In the genomic region with DNA sequence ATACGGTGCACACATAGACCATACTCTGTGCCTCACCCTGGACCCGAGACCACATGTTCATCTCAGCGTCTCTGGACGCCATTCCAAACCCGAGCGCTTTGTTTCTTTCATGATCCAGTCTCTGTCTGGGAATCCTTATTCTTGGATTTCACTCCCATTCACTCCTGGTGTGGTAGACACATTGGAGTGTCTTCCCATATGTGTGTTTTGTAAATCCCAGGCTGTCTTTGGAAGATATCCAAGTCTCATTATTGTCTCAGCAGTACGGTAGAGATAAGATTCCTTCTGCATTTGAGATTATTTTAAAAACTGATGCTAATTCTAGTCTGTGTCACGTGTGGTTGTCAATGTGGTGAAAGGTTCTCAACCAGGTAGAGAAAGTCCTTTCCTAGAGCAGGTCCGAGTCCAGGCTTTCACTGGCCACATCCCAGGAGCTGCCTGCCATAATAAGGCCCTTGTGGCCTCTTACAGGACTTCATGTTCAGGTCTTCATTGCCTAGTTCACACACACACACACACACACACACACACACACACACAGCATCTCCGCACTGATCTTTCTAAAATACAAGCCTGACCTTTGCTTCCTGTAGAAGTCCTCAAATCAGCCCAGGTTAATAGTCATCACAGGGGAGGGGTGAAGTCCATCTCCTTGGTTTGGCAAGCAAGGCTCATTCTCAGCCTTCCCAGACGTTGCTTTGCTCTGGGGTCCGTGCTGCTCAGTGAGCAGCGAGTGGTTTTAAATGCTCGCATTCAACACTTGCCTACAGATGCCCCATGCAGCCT, we compare ENCODE assay signal across 25 mouse cellular contexts.
DNase-seq lines count a peak whose midpoint lies in the region; ATAC-seq and TF ChIP-seq lines count a peak whose summit lies in the region.
"Had no signal": no experiment of that assay in that cellular context is flagged by ENCODE, and none has a peak within 500 bp of the region (broad histone marks: within the 10 kb centered on the region; RNA-seq: fewer than 3 reads in every experiment).

No protein-coding gene starts in this region.

- no peak overlapping the region for H3K4me2 ChIP-seq in forebrain, embryonic 13.5 days
- H3K4me2 ChIP-seq in forebrain, embryonic 11.5 days (ENCODE audit: low read depth, low read length, severe bottlenecking): no peak overlapping the region
- no peak overlapping the region for H3K4me2 ChIP-seq in kidney, embryonic 15.5 days
- H3K4me2 ChIP-seq in heart, embryonic 12.5 days: no peak overlapping the region
- H3K4me2 ChIP-seq: embryonic facial prominence, embryonic 15.5 days; heart, embryonic 15.5 days; limb, embryonic 12.5 days; liver, embryonic 15.5 days; lung, embryonic 14.5 days; neural tube, embryonic 15.5 days had no signal

- H3K9ac ChIP-seq in forebrain, embryonic 13.5 days: no peak overlapping the region
- H3K9ac ChIP-seq in forebrain, embryonic 11.5 days (ENCODE audit: low read length): no peak overlapping the region
- H3K9ac ChIP-seq in kidney, embryonic 15.5 days: no peak overlapping the region
- no peak overlapping the region for H3K9ac ChIP-seq in heart, embryonic 12.5 days
- H3K9ac ChIP-seq: embryonic facial prominence, embryonic 15.5 days; heart, embryonic 15.5 days; limb, embryonic 12.5 days; liver, embryonic 15.5 days; lung, embryonic 14.5 days; neural tube, embryonic 15.5 days had no signal

- TF ChIP-seq CTCF in left cerebral cortex, adult 2 months (IDR thresholded peaks at IDR 0.05): no peak

- no peak for DNase-seq in forebrain, embryonic 11.5 days (ENCODE audit: low spot score)
- peak; percentile 74 for DNase-seq in kidney, adult 11 months
- peak; percentile 61 for DNase-seq in kidney, postnatal 14 days
- DNase-seq in left cerebral cortex, adult 2 months (ENCODE audit: extremely low spot score in 1 of 2, low spot score in 2 of 2): no peak
- DNase-seq: adrenal gland, postnatal 14 days; cerebellum, adult 2 months; cerebellum, postnatal 14 days; heart, adult 2 months; layer of hippocampus, adult 9-11 months; lung, embryonic 14.5 days; lung, postnatal 14 days; midbrain, embryonic 14.5 days; right cerebral cortex, postnatal 14 days had no signal

- peak; percentile 50; the same call in 1 of the 2 replicates for ATAC-seq in forebrain, embryonic 13.5 days
- no peak for ATAC-seq in forebrain, embryonic 11.5 days (replicated peaks; ENCODE audit: low FRiP score)
- ATAC-seq in kidney, embryonic 15.5 days (replicated peaks; ENCODE audit: low FRiP score): no peak
- ATAC-seq in heart, embryonic 12.5 days (ENCODE audit: insufficient number of reproducible peaks, low FRiP score): no peak
- ATAC-seq: hindbrain, embryonic 16.5 days had no signal

- no peaks in the 10 kb centered on the region for H3K27me3 ChIP-seq in forebrain, embryonic 13.5 days
- H3K27me3 ChIP-seq in forebrain, embryonic 11.5 days (ENCODE audit: control insufficient read depth, insufficient read depth, low read length): no peaks in the 10 kb centered on the region
- no peaks in the 10 kb centered on the region for H3K27me3 ChIP-seq in kidney, embryonic 15.5 days
- H3K27me3 ChIP-seq in heart, embryonic 12.5 days (replicated peaks): no peaks in the 10 kb centered on the region
- H3K27me3 ChIP-seq: CH12.LX; embryonic facial prominence, embryonic 15.5 days; heart, embryonic 15.5 days; limb, embryonic 12.5 days; liver, embryonic 15.5 days; neural tube, embryonic 15.5 days had no signal

- H3K27ac ChIP-seq in forebrain, embryonic 13.5 days: no peak overlapping the region
- H3K27ac ChIP-seq in forebrain, embryonic 11.5 days (ENCODE audit: low read depth, low read length): no peak overlapping the region
- H3K27ac ChIP-seq in kidney, embryonic 15.5 days: no peak overlapping the region
- peak overlapping the region; percentile 7 for H3K27ac ChIP-seq in brown adipose tissue, adult 24 weeks (replicated peaks; ENCODE audit: low read depth, low read length)
- no peak overlapping the region for H3K27ac ChIP-seq in heart, embryonic 12.5 days (ENCODE audit: poor library complexity, severe bottlenecking)
- H3K27ac ChIP-seq in left cerebral cortex, adult 2 months: no peak overlapping the region
- H3K27ac ChIP-seq: embryonic facial prominence, embryonic 10.5 days; embryonic facial prominence, embryonic 15.5 days; heart, adult 2 months; heart, embryonic 15.5 days; limb, embryonic 12.5 days; liver, embryonic 15.5 days; neural tube, embryonic 15.5 days had no signal

- no peak overlapping the region for H3K4me3 ChIP-seq in forebrain, embryonic 13.5 days
- no peak overlapping the region for H3K4me3 ChIP-seq in forebrain, embryonic 11.5 days (ENCODE audit: low read depth, low read length)
- no peak overlapping the region for H3K4me3 ChIP-seq in kidney, embryonic 15.5 days (replicated peaks)
- no peak overlapping the region for H3K4me3 ChIP-seq in brown adipose tissue, adult 24 weeks (ENCODE audit: insufficient read depth, low read depth, low read length)
- H3K4me3 ChIP-seq in heart, embryonic 12.5 days: no peak overlapping the region
- H3K4me3 ChIP-seq in left cerebral cortex, adult 2 months: no peak overlapping the region
- H3K4me3 ChIP-seq: embryonic facial prominence, embryonic 10.5 days; embryonic facial prominence, embryonic 15.5 days; heart, adult 2 months; heart, embryonic 15.5 days; limb, embryonic 12.5 days; liver, embryonic 15.5 days; neural tube, embryonic 15.5 days had no signal

- H3K4me1 ChIP-seq in forebrain, embryonic 13.5 days: no peaks in the 10 kb centered on the region
- H3K4me1 ChIP-seq in forebrain, embryonic 11.5 days (replicated peaks; ENCODE audit: control insufficient read depth, insufficient read depth, low read length): no peaks in the 10 kb centered on the region
- H3K4me1 ChIP-seq in kidney, embryonic 15.5 days: no peaks in the 10 kb centered on the region
- H3K4me1 ChIP-seq in brown adipose tissue, adult 24 weeks (ENCODE audit: control insufficient read depth, insufficient read depth, insufficient read length, low read length): peaks cover 15% of the 10 kb centered on the region
- no peaks in the 10 kb centered on the region for H3K4me1 ChIP-seq in heart, embryonic 12.5 days (replicated peaks)
- H3K4me1 ChIP-seq: embryonic facial prominence, embryonic 10.5 days; embryonic facial prominence, embryonic 15.5 days; heart, embryonic 15.5 days; liver, embryonic 15.5 days; neural tube, embryonic 15.5 days had no signal

- WGBS in forebrain, embryonic 13.5 days: 86% methylated on average over 14 of the region's 14 CpGs
- WGBS in forebrain, embryonic 11.5 days: 92% methylated on average over 14 of the region's 14 CpGs
- 91% methylated on average over 14 of the region's 14 CpGs for WGBS in kidney, embryonic 15.5 days
- 81% methylated on average over 14 of the region's 14 CpGs for WGBS in heart, embryonic 12.5 days

- intact Hi-C loops in left cerebral cortex, adult 2 months (cut with DNase I): no loop called here

- H3K36me3 ChIP-seq in forebrain, embryonic 13.5 days (ENCODE audit: poor library complexity, severe bottlenecking): no peaks in the 10 kb centered on the region
- no peaks in the 10 kb centered on the region for H3K36me3 ChIP-seq in forebrain, embryonic 11.5 days (ENCODE audit: control insufficient read depth, insufficient read depth, low read length)
- H3K36me3 ChIP-seq in kidney, embryonic 15.5 days: peaks cover 12% of the 10 kb centered on the region
- peaks cover 37% of the 10 kb centered on the region for H3K36me3 ChIP-seq in heart, embryonic 12.5 days
- H3K36me3 ChIP-seq: embryonic facial prominence, embryonic 10.5 days; embryonic facial prominence, embryonic 15.5 days; limb, embryonic 12.5 days; liver, embryonic 15.5 days; neural tube, embryonic 15.5 days had no signal

- H3K9me3 ChIP-seq in forebrain, embryonic 13.5 days (replicated peaks): no peaks in the 10 kb centered on the region
- H3K9me3 ChIP-seq in forebrain, embryonic 11.5 days (ENCODE audit: control insufficient read depth, low read length): no peaks in the 10 kb centered on the region
- no peaks in the 10 kb centered on the region for H3K9me3 ChIP-seq in kidney, embryonic 15.5 days (replicated peaks)
- no peaks in the 10 kb centered on the region for H3K9me3 ChIP-seq in heart, embryonic 12.5 days (replicated peaks)
- H3K9me3 ChIP-seq: embryonic facial prominence, embryonic 10.5 days; embryonic facial prominence, embryonic 15.5 days; heart, embryonic 15.5 days; limb, embryonic 12.5 days; liver, embryonic 15.5 days; neural tube, embryonic 15.5 days had no signal

Comparison
In these comparisons a context has a peak if more than half of its experiments do, and no peak if none do; other contexts are left out.
1. DNase-seq: peak in kidney, adult 11 months (single experiment) and kidney, postnatal 14 days (single experiment); none in forebrain, embryonic 11.5 days (single experiment) and left cerebral cortex, adult 2 months (0 of 2).